ENCODE assay signal across 19 mouse cellular contexts in genomic region chr9:33035401-33035800, GRCm38 (mm10).
"Had no signal": no experiment of that assay in that cellular context is flagged by ENCODE, and none has a peak within 500 bp of the region (broad histone marks: within the 10 kb centered on the region; RNA-seq: fewer than 3 reads in every experiment).

No protein-coding gene starts in this region.

- H3K4me1 ChIP-seq: midbrain, embryonic 10.5 days; midbrain, embryonic 12.5 days; neural tube, embryonic 13.5 days; neural tube, embryonic 15.5 days; stomach, embryonic 15.5 days had no signal

- H3K9ac ChIP-seq: lung, embryonic 14.5 days; midbrain, embryonic 12.5 days; neural tube, embryonic 13.5 days; neural tube, embryonic 15.5 days; stomach, embryonic 15.5 days had no signal

- H3K4me3 ChIP-seq: midbrain, embryonic 10.5 days; midbrain, embryonic 12.5 days; myocyte; neural tube, embryonic 13.5 days; neural tube, embryonic 15.5 days; stomach, embryonic 15.5 days had no signal

- H3K9me3 ChIP-seq: midbrain, embryonic 10.5 days; midbrain, embryonic 12.5 days; neural tube, embryonic 13.5 days; neural tube, embryonic 15.5 days; stomach, embryonic 15.5 days had no signal

- H3K4me2 ChIP-seq: lung, embryonic 14.5 days; midbrain, embryonic 12.5 days; neural tube, embryonic 13.5 days; neural tube, embryonic 15.5 days; stomach, embryonic 15.5 days had no signal

- DNase-seq: lung, adult 18-20 months; lung, embryonic 14.5 days; lung, postnatal 10 days; lung, postnatal 4 days; midbrain, embryonic 14.5 days; retina, postnatal 1 day; right cerebral cortex, adult 18-20 months; right cerebral cortex, postnatal 25 days; right cerebral cortex, postnatal 4 days; thymus, adult 2 months; thymus, postnatal 25 days; thymus, postnatal 4 days had no signal

- H3K36me3 ChIP-seq: midbrain, embryonic 10.5 days; midbrain, embryonic 12.5 days; neural tube, embryonic 13.5 days; neural tube, embryonic 15.5 days; stomach, embryonic 15.5 days had no signal

- H3K27me3 ChIP-seq: midbrain, embryonic 12.5 days; neural tube, embryonic 13.5 days; neural tube, embryonic 15.5 days; stomach, embryonic 15.5 days had no signal

- H3K27ac ChIP-seq: midbrain, embryonic 10.5 days; midbrain, embryonic 12.5 days; neural tube, embryonic 13.5 days; neural tube, embryonic 15.5 days; stomach, embryonic 15.5 days; stomach, postnatal 0 days had no signal
